Mouse (Mus musculus) limb, embryonic 11.5 days (tissue): ENCODE measurements around the gene Cyp2w1. TPM values are rescaled to one million over a fixed set of nuclear protein-coding genes. Genes with fewer than 3 reads are reported as not detected.

Source experiments
- ATAC-seq: fragments of 200-750 bp; cut with Nextera tagmentation; 2 replicates; pipeline ENCODE4 v1.8.0; 2017; ENCODE audit warnings: low read depth; ENCODE audit not compliant: insufficient number of reproducible peaks, low FRiP score, low TSS enrichment
- DNase-seq: peaks from one replicate; pipeline ENCODE4 v3.0.0-alpha.2; 2015; ENCODE audit warnings: low spot score
- H3K27ac ChIP-seq: fragments of 300-500 bp; sonication (generic); replicated peaks from 2 replicates; pipeline ENCODE4 v1.5.1; 2014; ENCODE audit warnings: low read depth, mild to moderate bottlenecking, low read length
- H3K27me3 ChIP-seq: fragments of 300-500 bp; sonication (generic); 2 replicates; pipeline ENCODE4 v1.6.1; 2014; ENCODE audit warnings: mild to moderate bottlenecking, low read length, mixed read lengths; ENCODE audit not compliant: control insufficient read depth, insufficient read depth
- H3K36me3 ChIP-seq: fragments of 300-500 bp; sonication (generic); 2 replicates; pipeline ENCODE4 v1.6.1; 2014; ENCODE audit warnings: mild to moderate bottlenecking, low read length, moderate library complexity, mixed read lengths; ENCODE audit not compliant: control insufficient read depth, insufficient read depth
- H3K4me1 ChIP-seq: fragments of 300-500 bp; sonication (generic); 2 replicates; pipeline ENCODE4 v1.6.1; 2014; ENCODE audit warnings: low read length, mixed read lengths; ENCODE audit not compliant: control insufficient read depth, insufficient read depth
- H3K4me2 ChIP-seq: fragments of 300-500 bp; sonication (generic); 2 replicates; pipeline ENCODE4 v1.6.1; 2014; ENCODE audit warnings: low read depth, mild to moderate bottlenecking, moderate library complexity; ENCODE audit not compliant: severe bottlenecking
- H3K4me3 ChIP-seq: fragments of 300-500 bp; sonication (generic); 2 replicates; pipeline ENCODE4 v1.5.1; 2014; ENCODE audit warnings: low read depth, low read length
- H3K9ac ChIP-seq: fragments of 300-500 bp; sonication (generic); 2 replicates; pipeline ENCODE4 v1.6.1; 2014; ENCODE audit warnings: mild to moderate bottlenecking, low read length
- H3K9me3 ChIP-seq: fragments of 300-500 bp; sonication (generic); 2 replicates; pipeline ENCODE4 v1.6.1; 2016; ENCODE audit warnings: low read length; ENCODE audit not compliant: control insufficient read depth
- WGBS: fragments of 180-500 bp; shearing (Covaris S2); extraction: QIAGEN DNeasy Blood & Tissue Kit; methylation state at CpG from one replicate; pipeline ENCODE4 v1.1.7; 2014; 5-methylcytosine and 5-hydroxymethylcytosine counted together
- polyA plus RNA-seq: library from polyadenylated mRNA; unstranded; fragments of >200 nt; fragmentation: Nextera tagmentation; extraction: Ambion mirVana; gene quantifications from 2 replicates; pipeline ENCODE4 v1.2.1, GENCODE M21; 2014

The Cyp2w1 gene
- polyA plus RNA-seq, 1 experiment from 2014 or later: not detected

GRCm38 (mm10) chr5:139335634-139336033 is 16.8 kb upstream of the Cyp2w1 start:
- 97% methylated on average over 4 of the region's 4 CpGs for WGBS
- Histone ChIP-seq H3K9me3 (no peaks in the 10 kb centered on the region), H3K27ac (no peak overlapping the region), H3K4me1 (no peaks in the 10 kb centered on the region), H3K4me3 (no peak overlapping the region), H3K9ac (no peak overlapping the region), H3K27me3 (no peaks in the 10 kb centered on the region), H3K4me2 (no peak overlapping the region), H3K36me3 (peaks cover 19% of the 10 kb centered on the region; the same call in 1 of the 2 replicates)
- ATAC-seq (no peak; the same call in 1 of the 2 replicates), DNase-seq (no peak)

- no peak overlapping the region for H3K4me2 ChIP-seq
- H3K36me3 ChIP-seq: peaks cover 27% of the 10 kb centered on the region; the same call in 1 of the 2 replicates
- no peaks in the 10 kb centered on the region for H3K9me3 ChIP-seq
- 87% methylated on average over 13 of the region's 13 CpGs for WGBS
- H3K9ac ChIP-seq: no peak overlapping the region
- no peak overlapping the region for H3K27ac ChIP-seq
- no peaks in the 10 kb centered on the region for H3K27me3 ChIP-seq
- ATAC-seq: no peak
- no peak overlapping the region for H3K4me3 ChIP-seq
- H3K4me1 ChIP-seq: no peaks in the 10 kb centered on the region
- no peak for DNase-seq
Observed at GRCm38 (mm10) chr5:139337826-139338370, 14.5 kb upstream of the Cyp2w1 start.

- Histone ChIP-seq H3K27ac (no peak overlapping the region), H3K4me2 (no peak overlapping the region), H3K36me3 (peaks cover 27% of the 10 kb centered on the region; the same call in 1 of the 2 replicates), H3K27me3 (no peaks in the 10 kb centered on the region), H3K4me1 (peaks cover 1% of the 10 kb centered on the region), H3K4me3 (no peak overlapping the region), H3K9me3 (no peaks in the 10 kb centered on the region), H3K9ac (no peak overlapping the region)
- WGBS: 83% methylated on average over 3 of the region's 3 CpGs
- DNase-seq: no peak
- ATAC-seq: no peak
Observed at GRCm38 (mm10) chr5:139338403-139338802, 14.0 kb upstream of the Cyp2w1 start.

GRCm38 (mm10) chr5:139338891-139339290 is 13.5 kb upstream of the Cyp2w1 start:
- H3K27ac ChIP-seq: no peak overlapping the region
- 89% methylated on average over 11 of the region's 11 CpGs for WGBS
- DNase-seq: no peak
- no peak overlapping the region for H3K4me2 ChIP-seq
- peaks cover 6% of the 10 kb centered on the region for H3K4me1 ChIP-seq
- peaks cover 27% of the 10 kb centered on the region; the same call in 1 of the 2 replicates for H3K36me3 ChIP-seq
- no peaks in the 10 kb centered on the region for H3K9me3 ChIP-seq
- no peaks in the 10 kb centered on the region for H3K27me3 ChIP-seq
- no peak overlapping the region for H3K4me3 ChIP-seq
- ATAC-seq: no peak
- no peak overlapping the region for H3K9ac ChIP-seq

GRCm38 (mm10) chr5:139344021-139344686 is 8.3 kb upstream of the Cyp2w1 start:
- WGBS: 6% methylated on average over 12 of the region's 12 CpGs
- Histone ChIP-seq H3K9me3 (no peaks in the 10 kb centered on the region), H3K4me1 (peaks cover 9% of the 10 kb centered on the region), H3K4me2 (peak overlapping the region; percentile 97), H3K9ac (peak overlapping the region; percentile 84), H3K4me3 (peak overlapping the region; percentile 93), H3K27ac (no peak overlapping the region; the same call in 1 of the 2 replicates), H3K27me3 (no peaks in the 10 kb centered on the region), H3K36me3 (peaks cover 13% of the 10 kb centered on the region; the same call in 1 of the 2 replicates)
- DNase-seq: peak; percentile 87
- peak; percentile 73 for ATAC-seq

- Histone ChIP-seq H3K9ac (peak overlapping the region; percentile 84), H3K4me2 (peak overlapping the region; percentile 97), H3K27ac (peak overlapping the region; percentile 47; the same call in 1 of the 2 replicates), H3K4me1 (peaks cover 9% of the 10 kb centered on the region), H3K4me3 (peak overlapping the region; percentile 93), H3K27me3 (no peaks in the 10 kb centered on the region), H3K36me3 (peaks cover 10% of the 10 kb centered on the region; the same call in 1 of the 2 replicates), H3K9me3 (no peaks in the 10 kb centered on the region)
- DNase-seq: peak; percentile 97
- under 1% methylated on average over 32 of the region's 33 CpGs for whole genome bisulfite sequencing
- peak; percentile 81; the same call in 1 of the 2 replicates for ATAC-seq
Observed at GRCm38 (mm10) chr5:139344687-139345363, 7.6 kb upstream of the Cyp2w1 start.

- Histone ChIP-seq H3K27me3 (no peaks in the 10 kb centered on the region), H3K4me2 (peak overlapping the region; percentile 34), H3K4me3 (peak overlapping the region; percentile 93), H3K9ac (no peak overlapping the region), H3K36me3 (peaks cover 9% of the 10 kb centered on the region; the same call in 1 of the 2 replicates), H3K4me1 (peaks cover 9% of the 10 kb centered on the region), H3K9me3 (no peaks in the 10 kb centered on the region), H3K27ac (no peak overlapping the region)
- WGBS: 9% methylated on average over 5 of the region's 5 CpGs
- no peak for DNase-seq
- 0 out of 2 replicates have a peak, but pooled peaks have one; percentile 28 for ATAC-seq
Observed at GRCm38 (mm10) chr5:139345364-139345714, 7.1 kb upstream of the Cyp2w1 start.

GRCm38 (mm10) chr5:139347225-139347624 is 5.2 kb upstream of the Cyp2w1 start:
- WGBS: 71% methylated on average over 1 of the region's 1 CpGs
- Histone ChIP-seq H3K4me1 (peaks cover 19% of the 10 kb centered on the region), H3K27ac (no peak overlapping the region), H3K9me3 (no peaks in the 10 kb centered on the region), H3K4me3 (no peak overlapping the region), H3K27me3 (no peaks in the 10 kb centered on the region), H3K9ac (no peak overlapping the region), H3K36me3 (peaks cover 2% of the 10 kb centered on the region; the same call in 1 of the 2 replicates), H3K4me2 (no peak overlapping the region)
- ATAC-seq (no peak), DNase-seq (no peak)
